Mouse (Mus musculus) neural tube, embryonic 15.5 days (tissue): ENCODE results near the gene Catsperg1. TPM values are rescaled to one million over a fixed set of nuclear protein-coding genes. Genes with fewer than 3 reads are reported as not detected.
"Not testable (repeated sequence)": the region's sequence is repeated elsewhere in the genome, so short reads cannot be mapped to it uniquely, and the experiment has no call there.

Experiments used
- ATAC-seq: fragments of 200-750 bp; cut with Nextera tagmentation; 2 replicates; pipeline ENCODE4 v1.8.0; 2017; ENCODE audit warnings: mild to moderate bottlenecking, moderate TSS enrichment, moderate library complexity; ENCODE audit not compliant: low FRiP score
- H3K27ac ChIP-seq: fragments of 300-500 bp; sonication (generic); replicated peaks from 2 replicates; pipeline ENCODE4 v1.5.1; 2015; ENCODE audit warnings: mild to moderate bottlenecking, inconsistent platforms
- H3K27me3 ChIP-seq: fragments of 300-500 bp; sonication (generic); replicated peaks from 2 replicates; pipeline ENCODE4 v1.6.1; 2015; ENCODE audit warnings: inconsistent platforms
- H3K36me3 ChIP-seq: fragments of 300-500 bp; sonication (generic); 2 replicates; pipeline ENCODE4 v1.6.1; 2015; ENCODE audit warnings: inconsistent platforms
- H3K4me1 ChIP-seq: fragments of 300-500 bp; sonication (generic); 2 replicates; pipeline ENCODE4 v1.6.1; 2015; ENCODE audit warnings: inconsistent platforms
- H3K4me2 ChIP-seq: fragments of 300-500 bp; sonication (generic); 2 replicates; pipeline ENCODE4 v1.6.1; 2015; ENCODE audit warnings: inconsistent platforms, mild to moderate bottlenecking, moderate library complexity
- H3K4me3 ChIP-seq: fragments of 300-500 bp; sonication (generic); replicated peaks from 2 replicates; pipeline ENCODE4 v1.5.1; 2015; ENCODE audit warnings: mild to moderate bottlenecking, inconsistent platforms
- H3K9ac ChIP-seq: fragments of 300-500 bp; sonication (generic); replicated peaks from 2 replicates; pipeline ENCODE4 v1.6.1; 2015; ENCODE audit warnings: mild to moderate bottlenecking, inconsistent platforms
- H3K9me3 ChIP-seq: fragments of 300-500 bp; sonication (generic); replicated peaks from 2 replicates; pipeline ENCODE4 v1.6.1; 2016; ENCODE audit warnings: inconsistent platforms
- WGBS: fragments of 180-500 bp; shearing (Covaris S2); methylation state at CpG from one replicate; pipeline ENCODE4 v1.1.7; 2015; ENCODE audit warnings: mixed read lengths; 5-methylcytosine and 5-hydroxymethylcytosine counted together
- polyA plus RNA-seq: library from polyadenylated mRNA; unstranded; fragments of >200 nt; fragmentation: Nextera tagmentation; extraction: Ambion mirVana; gene quantifications from 2 replicates; pipeline ENCODE4 v1.2.1, GENCODE M21; 2015

Gene Catsperg1
- polyA plus RNA-seq, 1 experiment from 2014 or later: 4.4 TPM

- H3K4me1 ChIP-seq: no peaks in the 10 kb centered on the region
- H3K27me3 ChIP-seq: no peaks in the 10 kb centered on the region
- 88% methylated on average over 7 of the region's 7 CpGs for WGBS
- H3K36me3 ChIP-seq: no peaks in the 10 kb centered on the region
- H3K9me3 ChIP-seq: no peaks in the 10 kb centered on the region
- H3K4me2 ChIP-seq: no peak overlapping the region
- no peak overlapping the region for H3K9ac ChIP-seq
- no peak overlapping the region for H3K4me3 ChIP-seq
- no peak overlapping the region for H3K27ac ChIP-seq
- ATAC-seq: no peak
These were observed 67.0 kb downstream of the Catsperg1 start for GRCm38 (mm10) chr7:29146625-29147367.

- no peaks in the 10 kb centered on the region for H3K36me3 ChIP-seq
- WGBS: 96% methylated on average over 4 of the region's 4 CpGs
- H3K4me3 ChIP-seq: no peak overlapping the region
- no peak overlapping the region for H3K4me2 ChIP-seq
- no peaks in the 10 kb centered on the region for H3K9me3 ChIP-seq
- H3K27ac ChIP-seq: no peak overlapping the region
- H3K4me1 ChIP-seq: no peaks in the 10 kb centered on the region
- no peaks in the 10 kb centered on the region for H3K27me3 ChIP-seq
- no peak overlapping the region for H3K9ac ChIP-seq
- ATAC-seq: no peak
These were observed 69.8 kb downstream of the Catsperg1 start for GRCm38 (mm10) chr7:29144006-29144405.

GRCm38 (mm10) chr7:29141416-29141815 is 72.4 kb downstream of the Catsperg1 start:
- ATAC-seq: no peak
- Histone ChIP-seq H3K4me2 (no peak overlapping the region), H3K4me1 (no peaks in the 10 kb centered on the region), H3K27ac (no peak overlapping the region), H3K9me3 (no peaks in the 10 kb centered on the region), H3K36me3 (no peaks in the 10 kb centered on the region), H3K9ac (no peak overlapping the region), H3K27me3 (peaks cover 5% of the 10 kb centered on the region; the same call in 1 of the 2 replicates), H3K4me3 (no peak overlapping the region)
- 90% methylated on average over 8 of the region's 8 CpGs for WGBS

GRCm38 (mm10) chr7:29139237-29139636 is 74.6 kb downstream of the Catsperg1 start:
- H3K9ac ChIP-seq, H3K4me3 ChIP-seq, H3K27ac ChIP-seq, H3K36me3 ChIP-seq, H3K9me3 ChIP-seq, ATAC-seq, H3K4me2 ChIP-seq: not testable (repeated sequence)
- peaks cover 20% of the 10 kb centered on the region for H3K27me3 ChIP-seq
- peaks cover 11% of the 10 kb centered on the region for H3K4me1 ChIP-seq
- 93% methylated on average over 3 of the region's 4 CpGs for WGBS

- 47% methylated on average over 16 of the region's 16 CpGs for WGBS
- no peaks in the 10 kb centered on the region for H3K9me3 ChIP-seq
- no peaks in the 10 kb centered on the region for H3K36me3 ChIP-seq
- H3K27me3 ChIP-seq: peaks cover 20% of the 10 kb centered on the region
- ATAC-seq: no peak
- H3K4me3 ChIP-seq: no peak overlapping the region
- no peak overlapping the region for H3K9ac ChIP-seq
- H3K4me2 ChIP-seq: no peak overlapping the region
- H3K4me1 ChIP-seq: peaks cover 12% of the 10 kb centered on the region
- H3K27ac ChIP-seq: no peak overlapping the region
These were observed 76.4 kb downstream of the Catsperg1 start for GRCm38 (mm10) chr7:29137429-29137828.

- Histone ChIP-seq H3K4me3 (peak within 1 kb of the TSS; percentile 24), H3K9ac (0 out of 2 replicates have a peak within 1 kb of the TSS, but pooled peaks have one; percentile 28), H3K27me3 (peaks cover 20% of the 10 kb centered on the region), H3K4me1 (peaks cover 12% of the 10 kb centered on the region), H3K9me3 (no peaks in the 10 kb centered on the region), H3K36me3 (no peaks in the 10 kb centered on the region), H3K4me2 (peak within 1 kb of the TSS; percentile 53), H3K27ac (no peak within 1 kb of the TSS)
- WGBS: 2% methylated on average over 15 of the region's 20 CpGs
- no peak; the same call in 1 of the 2 replicates for ATAC-seq
These were observed 79.0 kb downstream of the Catsperg1 start, which contains the start of gene Rasgrp4 for GRCm38 (mm10) chr7:29134693-29135386. Rasgrp4 (plus strand) TSS chr7:29134851.

GRCm38 (mm10) chr7:29134230-29134629 is 79.6 kb downstream of the Catsperg1 start:
- peak overlapping the region; percentile 24 for H3K4me3 ChIP-seq
- H3K4me2 ChIP-seq: peak overlapping the region; percentile 53
- peaks cover 12% of the 10 kb centered on the region for H3K4me1 ChIP-seq
- H3K27ac ChIP-seq: no peak overlapping the region
- no peak overlapping the region for H3K9ac ChIP-seq
- no peaks in the 10 kb centered on the region for H3K36me3 ChIP-seq
- no peak for ATAC-seq
- WGBS: 4% methylated on average over 4 of the region's 4 CpGs
- no peaks in the 10 kb centered on the region for H3K9me3 ChIP-seq
- H3K27me3 ChIP-seq: peaks cover 20% of the 10 kb centered on the region

Other genes starting within 250 kb of the Catsperg1 start
- 306 and 324 TPM in 2 replicates for gene Eif3k, start 232.2 kb downstream of the Catsperg1 start, polyA plus RNA-seq
- gene Map4k1, start 232.0 kb downstream of the Catsperg1 start, polyA plus RNA-seq: 10.3 and 19.2 TPM in 2 replicates
- 8.7 and 13.4 TPM in 2 replicates for gene Ryr1, start 88.9 kb downstream of the Catsperg1 start, polyA plus RNA-seq
- 0.79 and 0.80 TPM in 2 replicates for gene Rasgrp4, start 79.2 kb downstream of the Catsperg1 start, polyA plus RNA-seq
- gene Fam98c, start 57.8 kb downstream of the Catsperg1 start, polyA plus RNA-seq: 51.2 and 53.1 TPM in 2 replicates
- gene Ggn, start 43.8 kb downstream of the Catsperg1 start, polyA plus RNA-seq: 0.46 and 1.0 TPM in 2 replicates
- gene Spred3, start 43.6 kb downstream of the Catsperg1 start, polyA plus RNA-seq: 10.5 and 11.7 TPM in 2 replicates
- 266 and 278 TPM in 2 replicates for gene Psmd8, start 33.3 kb downstream of the Catsperg1 start, polyA plus RNA-seq
- gene Kcnk6, start 18.5 kb upstream of the Catsperg1 start, polyA plus RNA-seq: 0.54 and 1.4 TPM in 2 replicates
- gene Yif1b, start 24.3 kb upstream of the Catsperg1 start, polyA plus RNA-seq: 112 and 113 TPM in 2 replicates
- 1.4 and 12.8 TPM in 2 replicates for gene 2200002D01Rik, start 34.4 kb upstream of the Catsperg1 start, polyA plus RNA-seq
- 62.7 and 140 TPM in 2 replicates for gene Spint2, start 67.9 kb upstream of the Catsperg1 start, polyA plus RNA-seq
- gene Ppp1r14a, start 75.3 kb upstream of the Catsperg1 start, polyA plus RNA-seq: 2.8 and 13.3 TPM in 2 replicates
- 148 and 198 TPM in 2 replicates for gene Dpf1, start 89.9 kb upstream of the Catsperg1 start, polyA plus RNA-seq